Mouse (Mus musculus): ENCODE results near the gene Tmem86b.

The Tmem86b gene

DNA sequence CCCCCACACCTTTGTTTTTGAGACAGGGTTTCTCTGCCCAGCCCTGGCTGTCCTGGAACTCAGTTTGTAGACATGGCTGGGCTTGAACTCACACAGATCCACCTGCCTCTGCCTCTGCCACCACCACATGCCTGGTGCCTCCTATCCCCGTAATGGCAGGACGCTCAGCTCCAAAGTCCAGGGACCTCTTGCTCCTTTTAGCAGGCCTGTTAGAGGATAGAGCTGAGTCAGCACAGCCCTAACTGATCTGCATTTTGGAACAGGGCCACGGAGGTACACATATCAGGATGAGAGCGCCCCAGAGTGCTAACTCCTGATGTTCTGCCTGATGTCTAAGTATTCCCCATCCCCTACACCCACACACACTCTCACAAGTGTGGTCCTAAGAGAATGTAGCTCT lies at the start of gene Tmem86b:
Gene Tmem86b, minus strand, starts transcription at position 392 of the 400 bp plus-strand sequence.
- DNase-seq (ENCODE audit: low spot score in 2 of 2) = no peak

- no peak for DNase-seq (ENCODE audit: low spot score in 2 of 2)
These were observed 44.0 kb upstream of the Tmem86b start for GRCm38 (mm10) chr7:4675200-4675599.

GRCm38 (mm10) chr7:4674114-4674731 lies 43.0 kb upstream of the Tmem86b start:
- no peak for DNase-seq (ENCODE audit: low spot score in 2 of 2)

GRCm38 (mm10) chr7:4671956-4672355 lies 40.7 kb upstream of the Tmem86b start:
- DNase-seq (ENCODE audit: low spot score in 2 of 2) = no peak

- DNase-seq (ENCODE audit: low spot score in 2 of 2) = no peak
These were observed 39.5 kb upstream of the Tmem86b start for GRCm38 (mm10) chr7:4670655-4671255.

DNA sequence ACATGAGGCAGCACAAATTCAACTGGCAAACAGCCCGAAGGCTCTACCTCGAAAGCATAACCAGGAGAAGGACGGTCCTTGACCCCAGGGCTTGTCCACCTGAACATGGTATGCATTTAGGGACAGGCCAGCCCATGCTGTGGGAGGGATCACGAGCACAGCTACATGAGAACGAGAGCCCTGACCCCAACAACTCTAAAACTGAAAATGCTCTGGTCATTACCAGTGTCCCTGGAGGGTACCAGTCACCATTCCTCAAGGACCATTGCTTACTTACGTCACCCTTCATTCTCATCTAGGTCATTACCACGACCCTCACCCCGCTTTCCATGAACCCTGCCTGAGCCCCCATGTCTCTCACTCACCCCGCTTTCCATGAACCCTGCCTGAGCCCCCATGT lies 37.9 kb upstream of the Tmem86b start:
- DNase-seq (ENCODE audit: low spot score in 2 of 2) = no peak

GRCm38 (mm10) chr7:4668506-4668905 lies 37.3 kb upstream of the Tmem86b start:
- no peak for DNase-seq (ENCODE audit: low spot score in 2 of 2)

- DNase-seq (ENCODE audit: low spot score in 2 of 2) = no peak
These were observed 35.6 kb upstream of the Tmem86b start for GRCm38 (mm10) chr7:4666871-4667270.

GRCm38 (mm10) chr7:4663742-4664141 lies 32.5 kb upstream of the Tmem86b start:
- DNase-seq (ENCODE audit: low spot score in 2 of 2) = no peak

- no peak for DNase-seq (ENCODE audit: low spot score in 2 of 2)
These were observed 32.0 kb upstream of the Tmem86b start for GRCm38 (mm10) chr7:4663179-4663578.

GRCm38 (mm10) chr7:4659911-4660443 lies 28.8 kb upstream of the Tmem86b start:
- DNase-seq (ENCODE audit: low spot score in 2 of 2) = no peak

DNA sequence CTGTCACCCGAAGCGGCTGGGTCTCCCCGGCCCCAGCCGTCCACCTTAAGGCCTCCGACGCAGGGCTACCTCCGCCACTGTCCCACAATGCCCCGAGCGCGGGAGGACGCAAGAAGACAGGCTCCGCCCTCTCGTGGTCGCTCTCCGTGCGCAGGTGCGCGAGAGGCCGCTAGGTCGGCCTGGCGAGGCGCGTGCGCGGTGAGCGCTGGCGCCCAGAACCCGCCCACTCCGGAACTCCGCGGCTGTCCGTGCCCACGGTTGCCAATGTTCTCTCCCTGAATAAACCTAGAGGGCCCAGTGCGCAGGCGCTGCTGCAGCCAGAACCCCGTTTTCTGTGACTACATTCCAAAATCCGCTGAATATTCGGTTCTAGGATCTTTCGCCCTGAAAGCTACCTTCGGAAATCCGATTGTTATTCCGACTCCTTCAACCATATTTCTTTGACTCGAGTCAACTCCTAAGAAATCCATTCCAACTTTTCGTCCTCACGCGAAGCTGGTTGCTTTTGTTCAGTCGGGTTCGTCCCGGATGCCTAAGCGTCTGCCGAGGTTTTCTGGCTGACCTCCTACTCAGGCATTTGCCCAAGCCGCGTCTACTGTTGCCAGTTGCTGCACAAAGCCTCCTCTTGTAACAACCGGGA lies 27.8 kb upstream of the Tmem86b start, which contains the start of gene Ppp6r1:
Gene Ppp6r1, minus strand, starts transcription at position 108 of the 640 bp plus-strand sequence.
- peak; percentile 95 to 97 for DNase-seq (ENCODE audit: low spot score in 2 of 2)

GRCm38 (mm10) chr7:4658128-4658907 lies 27.1 kb upstream of the Tmem86b start:
- no peak for DNase-seq (ENCODE audit: low spot score in 2 of 2)

- DNase-seq (ENCODE audit: low spot score in 2 of 2) = no peak
These were observed 26.4 kb upstream of the Tmem86b start for GRCm38 (mm10) chr7:4657521-4658127.

GRCm38 (mm10) chr7:4656818-4657217 lies 25.6 kb upstream of the Tmem86b start:
- no peak for DNase-seq (ENCODE audit: low spot score in 2 of 2)

- no peak for DNase-seq (ENCODE audit: low spot score in 2 of 2)
These were observed 24.7 kb upstream of the Tmem86b start for GRCm38 (mm10) chr7:4655916-4656315.

- no peak for DNase-seq (ENCODE audit: low spot score in 2 of 2)
These were observed 24.2 kb upstream of the Tmem86b start for GRCm38 (mm10) chr7:4655393-4655792.

GRCm38 (mm10) chr7:4654221-4654620 lies 23.0 kb upstream of the Tmem86b start:
- no peak for DNase-seq (ENCODE audit: low spot score in 2 of 2)

DNA sequence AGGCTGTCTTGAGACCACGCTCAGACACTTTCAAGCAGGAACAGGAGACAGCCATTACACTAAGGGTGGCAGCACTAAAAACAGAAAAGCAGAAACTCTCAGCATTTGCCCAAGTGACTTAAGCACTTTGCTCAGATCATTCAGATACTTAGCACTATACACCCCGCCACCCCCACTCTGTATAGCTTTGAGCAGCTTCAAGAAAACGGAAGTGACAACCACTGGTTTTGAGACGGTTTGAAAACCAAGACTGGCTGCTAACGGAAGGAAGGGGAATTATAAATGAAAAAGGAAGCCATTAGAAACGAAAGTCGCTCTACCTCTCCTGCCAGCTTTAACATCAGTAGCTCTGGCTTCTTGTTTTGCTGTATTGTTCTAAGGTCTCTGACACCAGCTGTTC lies 22.6 kb upstream of the Tmem86b start:
- DNase-seq (ENCODE audit: low spot score in 2 of 2) = peak in 1 of 2 experiments; percentile 42

GRCm38 (mm10) chr7:4653351-4653750 lies 22.1 kb upstream of the Tmem86b start:
- DNase-seq (ENCODE audit: low spot score in 2 of 2) = no peak

DNA sequence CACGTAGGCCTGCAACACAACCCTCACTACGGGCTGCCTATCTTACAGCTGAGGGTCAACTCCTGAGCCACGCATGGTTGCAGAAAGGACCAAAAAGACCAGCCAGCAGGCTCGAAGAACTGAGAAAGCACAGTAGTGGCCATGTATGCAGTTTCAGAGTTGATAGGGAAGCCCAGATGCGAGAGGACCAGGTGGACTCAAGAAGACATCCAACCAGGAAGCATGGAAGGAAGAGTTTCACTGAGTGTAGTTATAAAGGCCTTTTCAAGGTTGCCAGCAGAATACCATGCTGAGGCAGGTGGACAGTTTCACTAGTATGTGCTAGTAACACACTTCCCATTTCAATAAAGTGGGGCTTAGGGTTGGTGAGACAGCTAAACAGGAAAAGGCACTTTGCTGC lies 21.5 kb upstream of the Tmem86b start:
- DNase-seq (ENCODE audit: low spot score in 2 of 2) = no peak

- DNase-seq (ENCODE audit: low spot score in 2 of 2) = no peak
These were observed 20.4 kb upstream of the Tmem86b start for GRCm38 (mm10) chr7:4651581-4651980.
